Mouse (Mus musculus): ENCODE results near the gene Spsb1.
A peak's percentile ranks its signal among the peaks of the same experiment; 100 is the strongest.

Spsb1 gene

DNA sequence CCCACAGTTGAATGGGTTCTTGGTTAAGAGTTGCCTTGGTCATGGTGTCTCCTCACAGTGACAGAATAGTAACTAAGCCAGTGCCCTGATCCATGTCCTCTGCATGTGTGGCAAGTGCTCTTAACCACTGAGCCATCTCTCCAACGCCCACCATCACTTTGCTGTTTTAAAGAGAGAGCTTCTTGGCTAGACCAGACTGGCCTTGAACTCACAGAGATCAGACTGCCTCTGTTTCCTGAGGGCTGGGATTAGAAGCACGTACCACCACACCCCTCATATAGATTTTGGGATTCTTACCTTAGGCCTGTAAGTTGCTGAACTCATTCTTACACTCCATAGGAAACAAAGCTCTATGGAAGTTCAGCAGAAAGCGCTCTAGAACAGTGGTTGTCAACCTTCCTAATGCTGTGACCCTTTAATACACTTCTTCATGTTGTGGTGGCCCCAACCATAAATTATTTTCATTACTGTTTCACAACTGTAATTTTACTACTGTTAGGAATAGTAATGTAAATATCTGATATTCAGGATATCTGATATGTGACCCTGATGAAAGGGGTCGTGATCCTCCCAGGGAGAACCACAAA, 101.1 kb downstream of the Spsb1 start:
- DNase-seq = no peak

DNA sequence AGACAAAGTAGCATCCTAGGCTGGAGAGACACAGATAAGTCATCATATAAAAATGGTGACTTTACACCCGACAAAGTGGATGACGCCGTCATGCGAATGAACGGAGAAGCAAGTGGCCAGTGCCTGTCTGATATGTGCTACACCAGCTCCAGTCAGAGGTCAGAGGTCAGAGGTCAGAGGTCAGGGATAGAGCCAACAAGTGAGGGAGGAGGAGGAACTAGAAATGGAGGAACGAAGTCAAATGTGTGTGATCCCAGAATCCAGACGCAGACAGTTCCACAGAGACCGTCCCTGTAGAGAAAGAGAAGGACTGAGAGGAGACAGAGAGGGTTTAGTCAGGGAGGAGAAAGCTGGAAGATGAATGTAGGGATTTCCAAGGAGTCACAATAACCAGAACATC, 103.3 kb downstream of the Spsb1 start:
- DNase-seq = no peak

DNA sequence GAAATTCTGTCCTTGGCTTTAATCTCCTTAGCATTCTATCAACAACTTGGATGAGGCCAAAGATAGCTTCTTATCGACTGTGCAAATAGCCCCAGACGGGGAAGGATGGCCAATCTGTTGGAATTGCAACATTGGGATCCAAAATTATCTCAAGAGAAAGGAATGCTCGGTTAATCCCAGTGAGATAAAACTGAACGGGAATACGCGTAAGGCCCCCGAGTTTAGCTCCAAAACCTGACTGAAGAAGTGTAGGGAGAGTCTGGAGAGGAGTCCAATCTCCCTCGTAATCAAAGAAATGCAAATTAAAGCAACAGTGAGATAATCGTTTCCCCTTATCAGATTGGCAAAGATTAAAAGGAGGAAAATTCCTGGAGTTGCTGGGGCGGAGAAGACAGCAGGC, 104.2 kb downstream of the Spsb1 start:
- no peak for DNase-seq

DNA sequence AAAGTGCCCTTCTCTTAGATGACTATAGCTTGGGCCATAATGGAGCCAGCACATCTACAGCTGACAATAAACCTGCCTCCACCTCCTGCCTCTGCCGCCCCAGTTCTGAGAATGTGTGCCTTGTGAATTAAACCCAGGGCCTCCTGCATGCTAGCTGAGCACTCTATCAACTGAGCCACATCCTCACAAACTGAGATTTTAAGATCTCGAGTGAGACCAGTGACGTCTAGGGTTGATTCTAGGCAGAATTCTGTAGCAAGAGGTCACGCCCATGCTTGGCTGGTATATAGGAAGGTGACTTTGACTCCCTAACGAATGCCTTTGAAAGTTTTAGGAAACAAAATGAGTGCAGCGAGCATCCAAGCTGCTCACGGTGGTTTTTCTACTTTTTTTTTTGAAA, 104.8 kb downstream of the Spsb1 start:
- DNase-seq = no peak

DNA sequence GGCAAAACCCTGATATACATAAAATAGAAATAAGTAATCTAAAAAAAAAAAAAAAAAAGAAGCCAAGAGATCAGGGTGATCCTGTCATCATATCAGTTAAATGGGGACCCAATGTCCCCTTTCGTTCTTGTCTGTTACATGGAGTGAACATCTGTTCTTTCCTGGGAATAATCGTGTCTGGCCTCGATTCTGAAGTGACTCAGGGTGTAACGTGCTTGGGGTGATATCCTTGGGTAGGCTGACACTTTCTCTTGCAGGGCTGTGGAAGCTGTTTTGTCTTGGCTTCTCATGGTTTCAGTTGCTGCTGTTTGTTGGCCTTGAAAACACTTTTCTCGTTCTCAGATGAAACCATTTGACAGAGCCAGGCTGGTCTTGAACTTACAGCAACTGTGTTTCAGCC, 105.8 kb downstream of the Spsb1 start:
- no peak for DNase-seq

DNA sequence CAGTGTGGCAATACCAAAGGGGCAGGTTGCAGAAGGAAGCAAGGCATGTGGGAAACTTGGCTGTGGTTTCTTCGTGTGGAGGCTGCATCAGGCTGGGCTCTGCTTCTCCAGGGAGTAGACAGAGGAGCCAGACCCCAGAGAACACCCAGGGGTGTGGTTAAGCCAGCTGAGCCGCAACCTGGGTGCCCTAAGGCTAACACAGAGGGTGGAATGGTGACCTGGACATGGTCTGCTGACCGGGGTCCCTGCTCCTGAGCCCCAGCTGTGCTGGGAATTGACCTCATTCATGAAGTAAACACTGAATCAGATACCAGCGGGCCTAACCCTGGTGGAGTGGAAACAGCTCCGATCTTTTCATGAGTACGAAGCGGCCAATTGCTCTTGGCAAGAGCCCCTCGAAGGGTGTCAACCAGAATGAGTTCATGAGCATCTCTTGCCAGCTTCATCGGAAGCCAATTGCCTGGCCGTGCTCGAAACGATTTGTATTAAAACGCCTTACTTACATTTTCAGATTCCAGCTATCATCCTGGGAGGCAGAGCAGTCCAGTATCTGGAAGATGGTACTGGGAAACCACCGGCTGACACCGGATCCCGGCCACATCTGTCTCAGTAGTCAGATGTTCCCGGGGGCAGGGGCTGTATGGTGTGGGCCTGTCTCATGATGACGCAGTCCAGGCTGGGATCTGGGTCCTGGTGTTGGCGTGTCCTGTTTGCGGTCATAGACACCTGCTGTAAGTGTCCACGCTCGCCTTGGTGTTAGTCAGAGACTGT, 107.8 kb downstream of the Spsb1 start:
- DNase-seq = peak; percentile 56
